Mouse (Mus musculus) thymus, adult 18-20 months (tissue): Measurements from ENCODE around the gene Tex30.
"Not testable (repeated sequence)": the region's sequence is repeated elsewhere in the genome, so short reads cannot be mapped to it uniquely, and the experiment has no call there.

ENCODE experiments used
- DNase-seq, 2 experiments: peaks; one replicate each; pipeline ENCODE4 v3.0.0; 2022; ENCODE audit warnings: mixed read lengths in 2 of 2

The Tex30 gene

DNA sequence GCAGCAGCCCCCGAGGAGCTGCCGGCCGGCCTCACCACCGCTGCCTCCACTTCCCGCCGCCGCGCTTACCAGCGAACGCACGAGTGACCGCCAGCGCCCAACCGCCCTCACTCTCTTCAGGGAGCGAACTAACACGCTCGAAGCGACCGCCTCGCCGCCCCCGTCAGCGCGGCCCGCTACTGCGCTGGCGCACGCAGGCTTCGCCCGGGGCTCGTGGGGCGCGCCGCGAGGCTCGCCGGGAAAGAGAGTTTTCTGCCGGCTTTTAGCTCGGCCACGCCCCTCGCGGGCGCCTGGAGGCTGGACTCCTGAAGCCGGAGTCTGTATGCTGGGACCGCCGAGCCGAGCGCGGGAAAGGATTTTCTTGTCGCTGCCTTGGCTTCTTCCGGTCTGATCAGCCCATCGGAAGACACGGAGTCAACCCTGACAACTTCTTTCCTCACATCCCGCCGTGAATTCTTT, at the start of gene Tex30:
Gene Tex30 (minus strand): TSS at position 183 of the 459 bp plus-strand sequence.
- DNase-seq: peak; percentile 89

DNA sequence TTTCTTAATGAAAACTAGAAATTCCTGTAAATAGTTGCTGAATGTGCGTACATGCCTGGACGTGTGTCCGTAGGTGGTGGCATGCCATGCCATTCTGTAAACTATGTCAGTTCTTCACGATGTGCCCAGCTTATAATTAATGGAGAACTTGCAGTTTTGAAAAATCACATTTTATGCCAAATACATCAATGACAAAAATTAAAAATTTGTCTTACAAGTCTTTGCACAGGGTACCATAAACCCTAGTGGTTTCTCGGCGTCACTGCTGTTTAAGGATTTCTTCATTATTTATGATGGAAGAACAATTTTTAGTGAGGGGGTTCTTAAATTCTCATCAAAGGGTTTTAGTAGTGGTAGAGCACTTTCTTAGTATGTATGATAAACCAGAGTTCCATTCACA, 46.5 kb upstream of the Tex30 start:
- no peak for DNase-seq

GRCm38 (mm10) chr1:44147563-44148381, 45.5 kb upstream of the Tex30 start, which contains the start of gene Ercc5:
Gene Ercc5 (plus strand): TSS chr1:44147744.
- peak; percentile 80 to 84 for DNase-seq

- no peak for DNase-seq
Observed at GRCm38 (mm10) chr1:44142747-44143146, 40.5 kb upstream of the Tex30 start.

DNA sequence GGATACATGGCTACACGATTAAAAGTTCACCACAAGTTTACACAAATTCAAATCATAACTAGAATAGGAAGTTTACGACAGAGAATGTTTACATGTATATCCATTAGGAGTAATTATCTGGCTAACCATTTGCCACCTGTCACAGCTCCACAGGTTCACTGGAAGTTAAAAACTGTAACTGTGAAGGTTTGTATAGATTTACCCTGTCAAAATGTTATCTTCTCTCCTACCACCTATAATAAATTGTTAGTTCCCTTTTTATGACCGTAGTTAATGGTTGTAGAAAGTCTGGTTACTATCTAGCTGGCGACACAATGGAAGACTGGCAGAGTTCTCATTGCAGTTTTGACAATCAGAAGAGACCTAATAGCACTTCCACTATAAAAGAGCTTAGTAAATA, 38.0 kb upstream of the Tex30 start:
- DNase-seq: no peak

DNA sequence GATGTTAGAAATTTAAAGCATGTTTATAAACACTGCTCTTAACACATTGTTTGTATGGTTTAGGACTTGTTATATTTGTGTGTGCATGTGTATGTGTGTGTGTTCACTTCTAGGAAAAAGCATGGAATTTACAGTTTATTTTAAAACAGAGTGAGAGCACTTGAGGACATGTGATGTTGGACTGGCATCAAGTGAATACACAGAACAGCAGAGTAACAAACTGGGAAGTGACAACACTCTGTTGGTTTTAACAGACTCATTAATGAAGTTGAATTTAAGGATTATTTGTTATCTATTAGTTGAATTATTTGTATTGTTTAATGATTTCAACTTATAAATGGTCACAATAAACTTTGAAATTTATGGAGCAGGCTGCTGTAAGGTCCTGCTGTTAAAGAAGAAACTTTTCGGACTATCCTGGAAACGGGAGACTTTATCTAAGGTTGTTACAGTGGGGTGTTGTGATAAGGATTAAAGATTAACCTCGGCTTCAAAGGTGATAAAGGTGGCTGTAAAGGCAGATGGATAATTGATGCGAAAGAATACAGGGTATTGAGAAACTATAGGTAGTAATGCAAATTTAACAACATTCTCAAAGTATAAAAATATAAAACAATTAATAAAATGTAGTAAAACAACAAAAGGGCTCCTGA, 27.8 kb upstream of the Tex30 start:
- DNase-seq: no peak

- no peak for DNase-seq
Observed at GRCm38 (mm10) chr1:44125590-44125989, 23.3 kb upstream of the Tex30 start.

GRCm38 (mm10) chr1:44122256-44122655, 20.0 kb upstream of the Tex30 start:
- DNase-seq: peak in 1 of 2 experiments; percentile 23

DNA sequence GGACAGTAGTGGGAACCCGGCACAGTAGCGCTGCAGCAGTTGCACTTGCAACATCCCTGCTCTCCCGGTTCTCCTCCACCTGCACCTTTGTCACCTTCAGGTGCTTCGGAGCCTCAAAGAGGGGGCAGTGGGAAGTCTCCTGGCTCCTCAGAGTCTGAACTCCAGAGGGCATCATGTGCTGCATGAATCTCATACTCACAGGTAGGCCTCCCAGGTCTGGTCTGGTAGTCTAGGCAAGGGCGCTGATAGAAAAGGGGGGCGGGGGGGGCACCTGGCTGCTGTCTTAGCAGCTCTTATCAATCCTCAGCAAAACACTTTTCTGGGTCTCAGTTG, 17.8 kb upstream of the Tex30 start:
- no peak for DNase-seq

GRCm38 (mm10) chr1:44119201-44120073, 17.2 kb upstream of the Tex30 start:
- peak; percentile 67 to 73 for DNase-seq

DNA sequence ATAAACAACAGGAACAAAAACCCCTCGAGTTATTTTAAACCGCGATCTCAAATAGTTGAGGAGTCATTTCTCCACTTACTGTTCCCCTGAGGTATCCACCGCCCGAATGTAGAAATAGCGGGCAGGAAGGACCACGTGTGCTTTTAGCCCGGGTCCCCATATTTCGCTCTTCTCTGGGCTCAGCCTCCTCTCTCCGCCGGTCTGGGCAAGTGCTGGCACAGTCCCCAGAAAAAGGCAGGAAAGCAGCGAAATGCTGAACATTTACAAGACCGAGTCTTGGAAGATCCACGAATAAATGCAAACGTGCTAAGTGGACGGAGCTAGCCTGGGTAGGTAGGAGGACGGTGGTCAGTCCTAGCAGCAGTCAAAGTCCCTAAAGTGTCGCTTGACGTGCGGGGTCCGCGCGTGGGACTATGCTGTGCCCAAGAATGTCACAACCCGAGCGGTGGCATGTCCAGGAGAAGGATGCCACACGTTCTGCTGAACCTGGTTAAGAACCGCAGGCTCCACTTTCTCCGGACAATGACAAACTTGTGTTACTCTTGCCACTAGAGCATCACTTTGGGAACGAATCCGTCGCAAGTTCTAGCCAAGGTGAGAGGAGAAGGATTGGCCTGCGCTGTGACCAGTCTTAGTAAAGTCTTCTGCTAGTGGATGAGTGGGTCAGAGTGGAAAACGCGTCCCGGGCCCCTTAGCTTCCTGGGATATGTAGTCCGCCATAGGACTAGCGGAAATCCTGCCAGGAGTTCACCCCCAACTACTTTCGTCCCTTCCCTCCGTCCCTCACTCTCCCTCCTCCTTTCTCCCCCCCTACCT, 16.2 kb upstream of the Tex30 start, which contains the start of the genes Kdelc1 and Bivm:
Gene Kdelc1 (minus strand): TSS at position 570 of the 816 bp plus-strand sequence.
Gene Bivm (plus strand): TSS at position 719 of the 816 bp plus-strand sequence.
- DNase-seq: peak; percentile 64 to 73

GRCm38 (mm10) chr1:44117571-44117970, 15.3 kb upstream of the Tex30 start:
- no peak for DNase-seq

- no peak for DNase-seq
Observed at GRCm38 (mm10) chr1:44102939-44103338, 698 bp upstream of the Tex30 start.

DNA sequence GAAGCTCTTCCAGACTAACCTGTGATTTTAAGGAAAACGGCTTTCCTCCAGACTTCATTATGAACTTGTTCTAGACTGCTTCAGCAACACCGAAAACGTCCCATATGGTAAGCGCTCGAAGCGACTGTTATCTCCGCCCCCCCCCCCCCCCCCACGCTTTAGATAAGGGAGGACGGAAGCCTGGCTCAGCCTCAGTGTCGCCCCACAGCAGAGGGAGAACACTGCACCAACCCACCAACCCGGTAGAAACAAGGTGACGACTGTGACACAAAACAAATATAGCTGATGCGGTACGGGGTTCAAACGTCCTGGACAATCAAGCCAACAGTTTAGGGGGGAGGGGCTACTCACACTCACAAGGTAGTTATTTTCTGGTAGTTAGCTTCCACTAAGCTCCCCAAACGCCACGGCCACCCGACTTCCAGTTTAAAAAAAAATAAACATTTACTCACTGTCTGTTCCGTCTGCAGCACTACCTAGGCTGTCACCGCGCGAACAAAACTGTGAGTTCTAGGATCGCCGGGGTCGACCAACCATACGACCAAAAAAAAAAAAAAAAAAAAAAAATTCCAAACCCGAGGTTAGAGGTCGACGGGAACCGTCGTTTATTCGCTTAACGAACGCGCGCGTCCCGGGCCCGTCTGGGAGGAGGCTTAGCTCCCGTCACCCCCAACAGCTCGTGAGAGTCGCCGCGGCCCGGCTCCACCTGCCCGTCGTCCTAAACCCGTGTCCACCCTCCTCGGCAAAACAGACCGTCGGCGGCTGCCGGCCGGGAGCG, 604 bp downstream of the Tex30 start:
- peak; percentile 21 to 46 for DNase-seq

GRCm38 (mm10) chr1:44064625-44065024, 37.6 kb downstream of the Tex30 start:
- DNase-seq: peak in 1 of 2 experiments; percentile 20

DNA sequence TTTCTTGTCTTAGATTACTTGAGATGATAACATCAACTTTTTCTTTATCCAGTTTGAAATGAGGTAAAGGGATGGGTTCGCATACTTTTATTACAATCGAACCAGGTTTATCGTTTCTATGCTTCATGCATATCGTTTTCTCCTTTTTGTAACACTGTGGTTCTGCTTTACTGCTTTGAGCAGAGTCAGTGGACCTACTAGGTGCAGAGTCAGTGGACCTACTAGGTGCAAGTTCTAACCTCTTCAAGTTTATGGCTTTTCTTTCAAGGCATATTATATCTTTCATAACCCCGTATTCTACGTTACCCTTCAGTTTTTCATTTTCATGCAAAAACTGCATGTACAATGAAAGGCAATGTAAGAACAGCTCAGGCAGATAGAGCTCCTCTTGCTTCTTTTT, 38.8 kb downstream of the Tex30 start:
- no peak for DNase-seq

DNA sequence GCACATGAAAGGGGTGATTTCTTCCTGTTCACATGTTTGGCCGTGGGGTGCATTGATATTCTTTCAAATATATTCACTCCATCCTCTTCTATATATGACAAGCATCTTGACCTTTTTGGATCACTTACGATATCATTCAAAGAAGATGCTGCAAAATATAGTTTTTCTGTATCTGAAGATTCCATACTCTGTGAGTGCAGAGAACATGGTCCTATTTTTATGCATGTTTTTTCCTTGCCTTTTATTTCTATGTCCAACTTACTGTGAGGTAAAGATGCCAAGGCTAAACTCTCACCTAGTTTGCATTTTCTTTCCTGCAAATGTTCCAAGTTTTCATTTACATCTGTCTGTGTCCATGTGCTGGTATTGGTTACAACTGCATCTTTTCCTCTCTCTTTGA, 40.4 kb downstream of the Tex30 start, which contains the start of gene Gm8251:
Gene Gm8251 (minus strand): TSS at position 101 of the 400 bp plus-strand sequence.
- DNase-seq: no peak

DNA sequence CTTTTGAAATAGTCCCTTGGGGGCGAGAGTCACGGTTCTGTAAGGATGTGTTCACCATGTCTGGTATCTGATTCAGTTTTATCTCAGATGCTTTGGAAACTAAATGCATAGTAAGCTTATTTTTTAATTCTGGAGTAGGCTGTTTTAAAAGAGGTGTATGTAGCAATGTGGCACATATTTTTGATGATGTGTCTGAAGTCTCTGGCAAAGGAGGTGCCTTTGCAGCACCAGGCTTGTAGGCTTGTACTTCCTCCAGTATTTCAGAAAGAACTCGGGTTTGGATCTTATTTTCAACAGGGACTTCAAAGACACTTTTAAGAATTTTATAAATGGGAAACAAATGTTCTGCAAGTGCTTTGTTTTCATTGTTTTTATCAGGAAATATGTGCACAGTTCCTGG, 44.4 kb downstream of the Tex30 start:
- no peak for DNase-seq

DNA sequence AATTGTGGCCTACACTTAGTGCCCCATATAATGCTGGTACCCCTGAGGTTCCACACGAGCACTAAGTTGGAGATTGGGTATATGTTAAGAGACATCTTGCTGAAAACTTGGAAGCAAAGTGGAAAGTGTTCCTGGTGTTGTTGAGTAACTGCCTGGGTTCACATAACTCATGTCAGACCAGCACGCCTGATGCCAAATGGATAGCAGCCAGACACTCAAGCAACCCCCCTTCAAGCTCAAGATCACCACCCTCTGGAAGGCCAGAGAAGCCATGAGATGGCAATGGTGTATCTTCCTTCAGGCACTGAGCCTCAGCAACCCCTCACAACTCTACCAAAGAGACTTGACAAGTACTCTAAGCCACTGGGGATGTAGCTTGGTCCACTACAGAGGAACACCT, 55.7 kb downstream of the Tex30 start:
- DNase-seq: no peak

- DNase-seq: not testable (repeated sequence)
Observed at GRCm38 (mm10) chr1:44045689-44046088, 56.6 kb downstream of the Tex30 start.

DNA sequence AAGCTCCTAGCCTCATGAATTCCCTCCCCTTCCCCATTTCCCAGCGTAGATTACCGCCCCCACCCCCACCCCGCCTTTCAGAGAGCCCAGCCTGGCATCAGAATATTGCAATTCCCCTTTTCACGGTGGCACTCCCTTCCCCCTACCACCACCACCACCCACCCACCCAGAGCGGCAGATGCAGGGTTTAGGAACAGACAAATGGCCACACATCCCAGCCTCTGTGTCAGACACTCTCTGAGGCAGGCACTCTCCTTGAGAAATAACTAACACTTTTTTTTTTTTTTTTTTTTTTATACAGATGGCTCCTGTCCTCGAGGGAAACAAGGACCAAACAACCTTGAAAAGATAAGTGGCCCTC, 59.7 kb downstream of the Tex30 start:
- no peak for DNase-seq
